In genomic region chr12:76886826-76887225, GRCm38 (mm10) we compare ENCODE assay signal across 13 mouse cellular contexts.
A peak's percentile ranks its signal among the peaks of the same experiment; 100 is the strongest.
DNase-seq lines count a peak whose midpoint lies in the region; ATAC-seq lines count a peak whose summit lies in the region.
"Had no signal": no experiment of that assay in that cellular context is flagged by ENCODE, and none has a peak within 500 bp of the region (broad histone marks: within the 10 kb centered on the region; RNA-seq: fewer than 3 reads in every experiment).

No protein-coding gene starts in this region.

- H3K27ac ChIP-seq in stomach, embryonic 16.5 days (ENCODE audit: low read length) = peak overlapping the region; percentile 17; the same call in 1 of the 2 replicates
- no peak overlapping the region for H3K27ac ChIP-seq in kidney, embryonic 15.5 days
- H3K27ac ChIP-seq: layer of hippocampus, adult 2 months; liver, embryonic 14.5 days had no signal

- no peak overlapping the region for H3K4me2 ChIP-seq in stomach, embryonic 16.5 days (ENCODE audit: low read depth, low read length)
- H3K4me2 ChIP-seq in kidney, embryonic 15.5 days = no peak overlapping the region

- no peaks in the 10 kb centered on the region for H3K36me3 ChIP-seq in stomach, embryonic 16.5 days (ENCODE audit: control insufficient read depth, insufficient read depth, low read length)
- H3K36me3 ChIP-seq in kidney, embryonic 15.5 days = peaks cover 13% of the 10 kb centered on the region; the same call in 1 of the 2 replicates

- no peak overlapping the region for H3K9ac ChIP-seq in stomach, embryonic 16.5 days (ENCODE audit: low read length)
- H3K9ac ChIP-seq in kidney, embryonic 15.5 days = no peak overlapping the region
- H3K9ac ChIP-seq: liver, embryonic 14.5 days had no signal

- no peak overlapping the region for H3K4me3 ChIP-seq in stomach, embryonic 16.5 days (replicated peaks; ENCODE audit: low read length)
- H3K4me3 ChIP-seq in kidney, embryonic 15.5 days (replicated peaks) = no peak overlapping the region
- H3K4me3 ChIP-seq: layer of hippocampus, adult 2 months had no signal

- H3K4me1 ChIP-seq in stomach, embryonic 16.5 days (ENCODE audit: control insufficient read depth, insufficient read depth, low read length) = no peaks in the 10 kb centered on the region
- H3K4me1 ChIP-seq in kidney, embryonic 15.5 days = peaks cover 12% of the 10 kb centered on the region

- 78% methylated on average over 7 of the region's 7 CpGs for WGBS in stomach, embryonic 16.5 days
- 85% methylated on average over 7 of the region's 7 CpGs for WGBS in kidney, embryonic 15.5 days

- no peaks in the 10 kb centered on the region for H3K27me3 ChIP-seq in stomach, embryonic 16.5 days (ENCODE audit: control insufficient read depth, insufficient read depth, low read length)
- H3K27me3 ChIP-seq in kidney, embryonic 15.5 days = no peaks in the 10 kb centered on the region

- DNase-seq in spleen, postnatal 36 days (ENCODE audit: low spot score in 2 of 2) = peak; percentile 49
- DNase-seq in spleen, postnatal 4 days (ENCODE audit: low spot score in 2 of 2) = no peak
- no peak for DNase-seq in urinary bladder, adult 2 months (ENCODE audit: low spot score)
- no peak for DNase-seq in adipocyte (ENCODE audit: low spot score)
- DNase-seq in adrenal gland, adult 2 months = no peak
- DNase-seq: heart, postnatal 14 days; kidney, adult 11 months; right cerebral cortex, adult 18-20 months had no signal

- H3K9me3 ChIP-seq in stomach, embryonic 16.5 days (replicated peaks; ENCODE audit: control insufficient read depth, low read length) = no peaks in the 10 kb centered on the region
- H3K9me3 ChIP-seq in kidney, embryonic 15.5 days (replicated peaks) = no peaks in the 10 kb centered on the region

- peak; percentile 99 for ATAC-seq in granulocyte monocyte progenitor cell, adult 5-6 weeks (replicated peaks; ENCODE audit: poor library complexity, severe bottlenecking)
- ATAC-seq in stomach, embryonic 16.5 days (ENCODE audit: insufficient read depth, low FRiP score) = no peak
- no peak for ATAC-seq in kidney, embryonic 15.5 days (replicated peaks; ENCODE audit: low FRiP score)

Comparison
In these comparisons a context has a peak if more than half of its experiments do, and no peak if none do; other contexts are left out.
1. DNase-seq: peak in spleen, postnatal 36 days (2 of 2); none in spleen, postnatal 4 days (0 of 2), urinary bladder, adult 2 months (single experiment), adipocyte (single experiment) and adrenal gland, adult 2 months (single experiment).